Mouse (Mus musculus) stomach, embryonic 15.5 days (tissue): ENCODE results near the gene Pdzd2. TPM values are rescaled to one million over a fixed set of nuclear protein-coding genes. Genes with fewer than 3 reads are reported as not detected.
A peak's percentile ranks its signal among the peaks of the same experiment; 100 is the strongest.

ENCODE experiments used
- ATAC-seq: fragments of 200-750 bp; cut with Nextera tagmentation; 2 replicates; pipeline ENCODE4 v1.8.0; 2017; ENCODE audit warnings: low read depth, moderate number of reproducible peaks, moderate TSS enrichment; ENCODE audit not compliant: insufficient read depth, low FRiP score
- H3K27ac ChIP-seq: fragments of 300-500 bp; sonication (generic); 2 replicates; pipeline ENCODE4 v1.5.1; 2015; ENCODE audit warnings: mild to moderate bottlenecking, inconsistent platforms
- H3K27me3 ChIP-seq: fragments of 300-500 bp; sonication (generic); replicated peaks from 2 replicates; pipeline ENCODE4 v1.6.1; 2015; ENCODE audit warnings: inconsistent platforms
- H3K36me3 ChIP-seq: fragments of 300-500 bp; sonication (generic); 2 replicates; pipeline ENCODE4 v1.6.1; 2015; ENCODE audit warnings: inconsistent platforms
- H3K4me1 ChIP-seq: fragments of 300-500 bp; sonication (generic); 2 replicates; pipeline ENCODE4 v1.6.1; 2015; ENCODE audit warnings: inconsistent platforms
- H3K4me2 ChIP-seq: fragments of 300-500 bp; sonication (generic); 2 replicates; pipeline ENCODE4 v1.6.1; 2015; ENCODE audit warnings: mild to moderate bottlenecking, inconsistent platforms
- H3K4me3 ChIP-seq: fragments of 300-500 bp; sonication (generic); replicated peaks from 2 replicates; pipeline ENCODE4 v1.5.1; 2015; ENCODE audit warnings: inconsistent platforms
- H3K9ac ChIP-seq: fragments of 300-500 bp; sonication (generic); 2 replicates; pipeline ENCODE4 v1.6.1; 2015; ENCODE audit warnings: inconsistent platforms
- H3K9me3 ChIP-seq: fragments of 300-500 bp; sonication (generic); 2 replicates; pipeline ENCODE4 v1.6.1; 2016; ENCODE audit warnings: inconsistent platforms
- WGBS: fragments of 180-500 bp; shearing (Covaris S2); methylation state at CpG from one replicate; pipeline ENCODE4 v1.1.7; 2015; 5-methylcytosine and 5-hydroxymethylcytosine counted together
- polyA plus RNA-seq: library from polyadenylated mRNA; unstranded; fragments of >200 nt; fragmentation: Nextera tagmentation; extraction: Ambion mirVana; gene quantifications from 2 replicates; pipeline ENCODE4 v1.2.1, GENCODE M21; 2015

Pdzd2 gene
- polyA plus RNA-seq, 1 experiment from 2014 or later, result 28.3 TPM

DNA sequence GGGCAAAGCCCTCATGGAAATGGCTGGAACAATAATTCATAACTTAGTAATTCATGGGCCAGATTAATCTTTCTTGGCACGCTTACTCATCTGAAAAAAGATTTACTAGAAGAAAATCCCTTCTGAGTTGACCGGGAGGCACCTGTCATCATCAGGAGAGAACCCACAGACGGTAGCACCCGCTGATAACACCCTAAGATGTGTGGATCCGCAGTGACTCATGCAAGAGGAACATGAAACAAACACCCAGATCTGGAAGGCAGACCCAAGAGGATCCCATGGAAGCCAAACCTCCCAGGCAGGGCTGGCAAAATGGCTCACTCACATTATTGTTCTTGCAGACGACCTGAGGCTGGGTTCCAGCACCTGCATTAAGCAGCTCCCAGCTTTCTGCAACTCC is 325.0 kb downstream of the Pdzd2 start:
- 54% methylated on average over 6 of the region's 6 CpGs for WGBS
- Histone ChIP-seq H3K9me3 (no peaks in the 10 kb centered on the region), H3K27ac (no peak overlapping the region)

DNA sequence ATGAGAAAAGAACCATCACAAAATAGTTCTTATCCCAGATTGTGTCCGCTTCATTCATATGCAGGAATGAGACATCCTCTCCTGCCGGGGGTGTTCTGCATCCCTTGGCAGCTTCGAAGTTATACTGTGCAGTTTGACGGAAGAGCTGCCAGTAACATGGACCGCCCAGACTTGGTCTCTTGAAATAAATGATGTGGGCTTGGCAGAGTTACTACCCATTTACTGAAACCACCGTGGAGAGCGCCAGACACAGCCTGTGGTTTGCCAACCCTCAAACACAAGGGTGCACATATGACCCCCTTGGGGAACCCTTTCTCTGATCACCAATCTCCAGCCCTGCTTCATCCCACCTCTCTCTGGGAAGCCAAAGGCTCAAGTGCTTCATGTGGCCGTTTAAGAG is 331.5 kb downstream of the Pdzd2 start:
- H3K4me2 ChIP-seq, result no peak overlapping the region
- no peaks in the 10 kb centered on the region for H3K27me3 ChIP-seq
- WGBS, result 80% methylated on average over 8 of the region's 8 CpGs
- H3K36me3 ChIP-seq, result 0 out of 2 replicates have a peak, but pooled peaks cover 2% of the 10 kb centered on the region
- no peaks in the 10 kb centered on the region for H3K4me1 ChIP-seq
- ATAC-seq, result no peak
- H3K9me3 ChIP-seq, result no peaks in the 10 kb centered on the region
- no peak overlapping the region for H3K4me3 ChIP-seq
- no peak overlapping the region for H3K9ac ChIP-seq
- no peak overlapping the region for H3K27ac ChIP-seq

More for the DNA sequence above, 325.0 kb downstream of the Pdzd2 start:
- no peak overlapping the region for H3K4me2 ChIP-seq
- no peak for ATAC-seq
- no peaks in the 10 kb centered on the region for H3K4me1 ChIP-seq
- no peaks in the 10 kb centered on the region for H3K27me3 ChIP-seq
- H3K9ac ChIP-seq, result no peak overlapping the region
- no peak overlapping the region for H3K4me3 ChIP-seq
- H3K36me3 ChIP-seq, result no peaks in the 10 kb centered on the region

GRCm38 (mm10) chr15:12405592-12405991 is 334.1 kb downstream of the Pdzd2 start:
- H3K27ac ChIP-seq, result no peak overlapping the region
- no peak overlapping the region for H3K4me2 ChIP-seq
- peaks cover 5% of the 10 kb centered on the region; the same call in 1 of the 2 replicates for H3K36me3 ChIP-seq
- ATAC-seq, result no peak
- WGBS, result 83% methylated on average over 5 of the region's 5 CpGs
- H3K4me3 ChIP-seq, result no peak overlapping the region
- H3K27me3 ChIP-seq, result no peaks in the 10 kb centered on the region
- H3K9me3 ChIP-seq, result no peaks in the 10 kb centered on the region
- H3K9ac ChIP-seq, result no peak overlapping the region
- no peaks in the 10 kb centered on the region for H3K4me1 ChIP-seq

GRCm38 (mm10) chr15:12397032-12397431 is 342.7 kb downstream of the Pdzd2 start:
- H3K4me3 ChIP-seq, result no peak overlapping the region
- no peak overlapping the region for H3K4me2 ChIP-seq
- H3K9me3 ChIP-seq, result no peaks in the 10 kb centered on the region
- WGBS, result 66% methylated on average over 6 of the region's 6 CpGs
- peaks cover 7% of the 10 kb centered on the region for H3K36me3 ChIP-seq
- no peak overlapping the region for H3K27ac ChIP-seq
- no peak overlapping the region for H3K9ac ChIP-seq
- H3K27me3 ChIP-seq, result no peaks in the 10 kb centered on the region
- ATAC-seq, result no peak
- H3K4me1 ChIP-seq, result no peaks in the 10 kb centered on the region

DNA sequence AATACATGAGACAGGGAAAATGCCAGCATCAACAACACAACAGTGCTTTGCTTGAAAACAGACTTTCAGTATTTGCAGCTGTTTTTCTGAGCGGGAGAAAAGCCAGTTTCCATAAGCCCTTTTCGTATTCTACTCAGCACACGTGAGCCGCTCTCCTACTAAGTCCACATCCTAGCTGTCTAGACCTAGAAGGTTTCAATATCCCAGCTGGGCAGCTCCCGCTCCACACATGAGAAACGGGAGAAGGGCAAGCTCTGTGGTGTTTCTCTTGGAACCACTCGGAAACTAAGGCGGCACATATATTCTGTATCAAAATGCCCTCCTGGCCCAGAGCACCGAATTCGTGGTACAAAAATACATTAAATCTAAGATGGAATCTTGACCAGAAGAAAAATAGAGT is 345.0 kb downstream of the Pdzd2 start:
- peaks cover 4% of the 10 kb centered on the region; the same call in 1 of the 2 replicates for H3K36me3 ChIP-seq
- ATAC-seq, result no peak
- no peaks in the 10 kb centered on the region for H3K4me1 ChIP-seq
- H3K27me3 ChIP-seq, result no peaks in the 10 kb centered on the region
- WGBS, result 89% methylated on average over 10 of the region's 10 CpGs
- no peak overlapping the region for H3K9ac ChIP-seq
- H3K4me2 ChIP-seq, result no peak overlapping the region
- no peaks in the 10 kb centered on the region for H3K9me3 ChIP-seq
- no peak overlapping the region for H3K4me3 ChIP-seq
- no peak overlapping the region for H3K27ac ChIP-seq

GRCm38 (mm10) chr15:12388726-12389489 is 350.8 kb downstream of the Pdzd2 start:
- WGBS, result 79% methylated on average over 15 of the region's 15 CpGs

DNA sequence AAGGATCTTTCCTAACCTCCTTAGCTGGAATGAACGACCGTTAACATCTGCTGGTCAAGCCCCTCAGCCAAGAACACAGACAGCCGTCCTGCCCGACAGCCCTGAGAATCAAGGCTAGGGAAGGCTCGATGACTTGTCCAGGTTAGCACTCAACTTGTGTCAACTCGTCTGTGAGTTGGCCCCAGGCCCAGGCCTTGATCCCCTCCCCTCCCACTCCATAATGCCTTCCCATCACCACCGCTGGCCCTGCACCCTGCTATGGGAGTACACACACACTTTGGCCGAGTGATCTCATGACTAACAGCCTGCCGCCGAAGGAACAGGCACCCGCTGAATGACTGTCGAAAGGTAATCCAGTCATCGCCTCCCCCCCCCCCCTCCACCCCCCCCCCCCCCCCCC is 355.0 kb downstream of the Pdzd2 start:
- H3K4me3 ChIP-seq, result no peak overlapping the region
- no peak overlapping the region for H3K4me2 ChIP-seq
- H3K9me3 ChIP-seq, result no peaks in the 10 kb centered on the region
- H3K27ac ChIP-seq, result no peak overlapping the region
- H3K36me3 ChIP-seq, result no peaks in the 10 kb centered on the region
- no peak overlapping the region for H3K9ac ChIP-seq
- 65% methylated on average over 13 of the region's 13 CpGs for WGBS
- no peaks in the 10 kb centered on the region for H3K27me3 ChIP-seq
- no peak for ATAC-seq
- no peaks in the 10 kb centered on the region for H3K4me1 ChIP-seq

More at GRCm38 (mm10) chr15:12388726-12389489, 350.8 kb downstream of the Pdzd2 start:
- Histone ChIP-seq H3K27ac (no peak overlapping the region), H3K36me3 (no peaks in the 10 kb centered on the region), H3K4me3 (no peak overlapping the region), H3K9me3 (no peaks in the 10 kb centered on the region), H3K4me2 (no peak overlapping the region), H3K9ac (no peak overlapping the region), H3K4me1 (no peaks in the 10 kb centered on the region), H3K27me3 (no peaks in the 10 kb centered on the region)
- ATAC-seq, result no peak

DNA sequence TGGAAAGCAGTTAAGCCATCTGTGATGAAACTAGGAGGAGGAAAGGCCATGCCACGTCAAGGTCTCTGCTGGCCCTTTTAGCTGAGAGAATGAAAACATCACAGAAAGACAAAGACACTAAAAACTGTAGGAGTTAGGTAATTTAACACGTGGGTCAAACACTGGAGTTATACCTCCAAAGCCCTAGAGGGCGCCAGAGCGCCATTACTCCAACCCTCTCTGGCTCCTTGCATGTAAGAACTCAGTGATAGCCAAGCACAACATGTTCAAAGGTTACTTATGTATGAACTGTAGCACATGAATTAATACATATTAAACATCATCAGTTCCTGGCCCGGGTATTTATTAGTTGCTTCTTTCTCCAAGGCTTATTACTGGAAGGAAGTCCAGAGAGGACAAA is 359.2 kb downstream of the Pdzd2 start:
- WGBS, result 59% methylated on average over 5 of the region's 5 CpGs
- H3K4me1 ChIP-seq, result peaks cover 7% of the 10 kb centered on the region
- H3K27me3 ChIP-seq, result no peaks in the 10 kb centered on the region
- no peaks in the 10 kb centered on the region for H3K36me3 ChIP-seq
- ATAC-seq, result no peak
- H3K27ac ChIP-seq, result no peak overlapping the region
- no peak overlapping the region for H3K4me2 ChIP-seq
- no peaks in the 10 kb centered on the region for H3K9me3 ChIP-seq
- no peak overlapping the region for H3K4me3 ChIP-seq
- no peak overlapping the region for H3K9ac ChIP-seq

- Histone ChIP-seq H3K4me1 (peaks cover 12% of the 10 kb centered on the region), H3K9ac (no peak overlapping the region), H3K27ac (no peak overlapping the region), H3K9me3 (no peaks in the 10 kb centered on the region), H3K4me3 (no peak overlapping the region), H3K27me3 (no peaks in the 10 kb centered on the region), H3K36me3 (no peaks in the 10 kb centered on the region), H3K4me2 (no peak overlapping the region)
- 85% methylated on average over 3 of the region's 3 CpGs for WGBS
- ATAC-seq, result no peak
These were observed 359.7 kb downstream of the Pdzd2 start for GRCm38 (mm10) chr15:12380057-12380456.

DNA sequence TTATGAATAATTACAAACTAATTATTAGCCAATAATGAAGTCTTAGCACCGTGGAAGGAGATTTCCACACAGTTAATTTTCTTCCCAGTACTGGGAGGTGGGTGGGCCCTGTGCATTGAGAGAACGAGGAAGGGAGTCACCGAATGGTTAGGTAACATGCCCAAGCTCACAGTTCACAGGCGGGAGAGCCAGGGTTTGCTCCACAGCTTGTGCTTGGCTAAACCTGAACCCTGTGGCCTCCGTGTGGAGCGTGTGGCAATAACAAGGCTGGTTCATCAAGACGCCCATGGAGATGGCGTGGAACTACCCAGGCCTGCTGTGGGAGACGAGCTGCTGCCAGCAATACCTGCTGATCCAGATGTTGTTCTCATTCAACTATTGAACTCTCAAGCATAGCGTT is 361.9 kb downstream of the Pdzd2 start:
- peaks cover 17% of the 10 kb centered on the region for H3K4me1 ChIP-seq
- H3K27ac ChIP-seq, result no peak overlapping the region
- H3K9me3 ChIP-seq, result no peaks in the 10 kb centered on the region
- H3K9ac ChIP-seq, result no peak overlapping the region
- ATAC-seq, result no peak
- no peak overlapping the region for H3K4me2 ChIP-seq
- no peak overlapping the region for H3K4me3 ChIP-seq
- H3K27me3 ChIP-seq, result no peaks in the 10 kb centered on the region
- WGBS, result 78% methylated on average over 10 of the region's 10 CpGs
- H3K36me3 ChIP-seq, result no peaks in the 10 kb centered on the region

- Histone ChIP-seq H3K4me2 (peak overlapping the region; percentile 55), H3K27ac (peak overlapping the region; percentile 57; the same call in 1 of the 2 replicates)
These were observed 363.1 kb downstream of the Pdzd2 start for GRCm38 (mm10) chr15:12376491-12377069.

DNA sequence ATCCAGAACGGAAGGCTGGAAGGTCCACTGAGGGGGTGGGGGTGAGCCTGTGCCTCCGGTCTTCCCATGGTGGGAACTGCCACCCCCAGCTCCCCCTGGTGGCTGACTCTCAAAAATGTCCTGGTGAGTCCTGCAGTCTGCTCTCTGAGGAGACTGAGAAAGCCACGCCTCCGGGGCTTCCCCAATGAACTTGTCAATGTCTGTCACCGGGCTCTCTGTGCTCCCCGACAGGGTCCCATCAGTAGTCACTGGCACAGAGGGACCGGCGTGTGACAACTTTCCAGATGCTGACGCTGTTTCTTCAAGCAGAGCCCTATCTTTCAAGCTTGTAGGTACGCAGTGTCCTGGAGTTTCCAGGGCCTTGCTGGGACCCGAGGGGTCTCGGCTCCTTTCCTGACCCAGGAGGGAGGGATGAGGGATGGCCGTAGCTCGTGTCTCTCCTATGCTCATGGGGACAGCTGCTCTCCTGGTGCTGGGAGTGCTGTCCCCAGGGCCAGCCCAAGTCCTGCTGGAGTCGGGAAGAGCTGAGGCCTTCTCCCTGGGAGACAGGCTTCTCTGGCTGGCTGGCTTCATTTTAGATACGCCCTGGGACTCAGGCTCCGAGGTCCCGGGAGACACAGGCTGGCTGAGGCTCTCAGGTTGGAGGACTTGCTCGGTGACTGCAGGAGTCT is 363.9 kb downstream of the Pdzd2 start:
- H3K4me1 ChIP-seq, result peaks cover 20% of the 10 kb centered on the region
- H3K4me2 ChIP-seq, result peak overlapping the region; percentile 55
- H3K4me3 ChIP-seq, result peak overlapping the region; percentile 27
- no peaks in the 10 kb centered on the region for H3K27me3 ChIP-seq
- ATAC-seq, result peak; percentile 82
- peaks cover 4% of the 10 kb centered on the region; the same call in 1 of the 2 replicates for H3K36me3 ChIP-seq
- H3K9ac ChIP-seq, result no peak overlapping the region
- 12% methylated on average over 19 of the region's 19 CpGs for WGBS
- H3K9me3 ChIP-seq, result no peaks in the 10 kb centered on the region
- peak overlapping the region; percentile 57; the same call in 1 of the 2 replicates for H3K27ac ChIP-seq

More at GRCm38 (mm10) chr15:12376491-12377069, 363.1 kb downstream of the Pdzd2 start:
- WGBS, result 56% methylated on average over 13 of the region's 13 CpGs
- Histone ChIP-seq H3K36me3 (peaks cover 4% of the 10 kb centered on the region; the same call in 1 of the 2 replicates), H3K27me3 (no peaks in the 10 kb centered on the region), H3K9me3 (no peaks in the 10 kb centered on the region), H3K9ac (no peak overlapping the region), H3K4me1 (peaks cover 17% of the 10 kb centered on the region), H3K4me3 (no peak overlapping the region)
- no peak for ATAC-seq
